39 mouse cellular contexts compared by ENCODE assay signal in genomic region chr3:69214566-69214965, GRCm38 (mm10). TPM values are rescaled to one million over a fixed set of nuclear protein-coding genes. Genes with fewer than 3 reads are reported as not detected.
"Had no signal": no experiment of that assay in that cellular context is flagged by ENCODE, and none has a peak within 500 bp of the region (broad histone marks: within the 10 kb centered on the region; RNA-seq: fewer than 3 reads in every experiment).

No protein-coding gene starts in this region.

- H3K4me1 ChIP-seq: heart, embryonic 13.5 days; heart, embryonic 15.5 days; hindbrain, embryonic 13.5 days; hindbrain, embryonic 15.5 days; kidney, embryonic 15.5 days; limb, embryonic 13.5 days; limb, embryonic 15.5 days; liver, embryonic 12.5 days had no signal

- H3K27ac ChIP-seq: heart, adult 2 months; heart, embryonic 13.5 days; heart, embryonic 15.5 days; hindbrain, embryonic 13.5 days; hindbrain, embryonic 15.5 days; hindbrain, postnatal 0 days; kidney, embryonic 15.5 days; kidney, postnatal 0 days; limb, embryonic 13.5 days; limb, embryonic 15.5 days; liver, embryonic 12.5 days; liver, embryonic 14.5 days had no signal

- DNase-seq: gastrocnemius, postnatal 25 days; heart, adult 2 months; heart, postnatal 14 days; heart, postnatal 4 days; kidney, adult 11 months; kidney, adult 2 months; kidney, adult 9 months; kidney, postnatal 14 days; kidney, postnatal 36 days; layer of hippocampus, adult 9-11 months; layer of hippocampus, postnatal 36 days; left cerebral cortex, postnatal 4 days had no signal

- H3K4me3 ChIP-seq: heart, adult 2 months; heart, embryonic 13.5 days; heart, embryonic 15.5 days; hindbrain, embryonic 13.5 days; hindbrain, embryonic 15.5 days; kidney, embryonic 15.5 days; limb, embryonic 13.5 days; limb, embryonic 15.5 days; liver, embryonic 12.5 days had no signal

RNA-seq across cellular contexts. Expression of gene Arl14, which starts 7.7 kb away (rescaled TPM):
- total RNA-seq: gastrocnemius, adult 18-20 months; gastrocnemius, adult 8-10 months; gastrocnemius, postnatal 25 days; gastrocnemius, postnatal 4 days; granulocyte monocyte progenitor cell, adult 5-6 weeks; heart, adult 2 months; heart, postnatal 14 days; heart, postnatal 4 days; hindbrain, postnatal 0 days; layer of hippocampus, adult 18-20 months; layer of hippocampus, adult 8-10 months; layer of hippocampus, postnatal 14 days; layer of hippocampus, postnatal 36 days; left cerebral cortex, adult 18-20 months; left cerebral cortex, adult 8-10 months; left cerebral cortex, postnatal 10 days; left cerebral cortex, postnatal 25 days; left cerebral cortex, postnatal 4 days had no signal
- polyA plus RNA-seq: heart, adult 2 months; heart, embryonic 11.5 days; heart, embryonic 13.5 days; heart, embryonic 15.5 days; heart, postnatal 0 days; hindbrain, embryonic 11.5 days; hindbrain, embryonic 13.5 days; hindbrain, embryonic 15.5 days; hindbrain, postnatal 0 days; kidney, adult 2 months; limb, embryonic 11.5 days; limb, embryonic 13.5 days; limb, embryonic 15.5 days; liver, adult 2 months; liver, embryonic 12.5 days; liver, embryonic 14.5 days had no signal
